Mouse (Mus musculus) layer of hippocampus, postnatal 25 days (tissue): ENCODE measurements around the gene Fgf11. TPM values are rescaled to one million over a fixed set of nuclear protein-coding genes. Genes with fewer than 3 reads are reported as not detected.

ENCODE experiments used
- DNase-seq, 2 experiments: peaks; one replicate each; pipeline ENCODE4 v3.0.0; 2022; ENCODE audit warnings: mixed read lengths in 2 of 2, low spot score in 1 of 2; ENCODE audit errors: extremely low spot score in 1 of 2
- total RNA-seq, 2 experiments: library from RNA; stranded (reverse); gene quantifications; 2 replicates each; pipeline ENCODE4 v1.2.3; 2021

Gene Fgf11
- 10 to 100 TPM; 28.3 to 33.3 TPM for total RNA-seq

DNA sequence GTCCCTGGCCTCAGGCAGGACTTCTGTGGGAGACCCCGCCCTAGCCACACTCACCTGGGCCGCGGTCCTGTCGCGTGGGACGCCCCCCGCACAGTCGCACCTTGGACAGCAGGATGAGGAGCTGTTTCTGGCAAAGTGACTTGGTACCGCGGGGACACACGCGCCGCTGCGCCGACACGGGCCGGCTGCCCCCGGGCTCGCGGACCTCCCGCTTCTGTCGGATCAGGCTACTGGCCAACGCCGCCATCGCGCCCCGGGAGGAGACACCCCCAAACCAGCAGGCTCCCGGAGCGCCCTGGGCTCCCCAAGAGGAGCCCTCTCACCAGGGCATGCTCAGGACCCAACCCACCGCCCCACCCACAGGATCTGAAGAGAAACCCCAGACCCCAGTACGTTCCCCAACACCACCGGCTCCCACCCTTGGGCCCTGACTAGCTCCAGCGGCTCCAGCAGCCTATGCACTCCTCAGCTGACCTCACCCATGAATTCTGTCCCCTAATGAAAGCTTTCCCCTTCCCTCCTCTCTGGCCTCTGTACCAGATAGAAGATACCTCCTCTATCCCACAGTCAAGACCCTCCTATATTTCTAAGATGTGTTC lies at the start of gene Fgf11:
Gene Fgf11 (minus strand): TSS at position 479 of the 599 bp plus-strand sequence.
- no peak for DNase-seq

DNA sequence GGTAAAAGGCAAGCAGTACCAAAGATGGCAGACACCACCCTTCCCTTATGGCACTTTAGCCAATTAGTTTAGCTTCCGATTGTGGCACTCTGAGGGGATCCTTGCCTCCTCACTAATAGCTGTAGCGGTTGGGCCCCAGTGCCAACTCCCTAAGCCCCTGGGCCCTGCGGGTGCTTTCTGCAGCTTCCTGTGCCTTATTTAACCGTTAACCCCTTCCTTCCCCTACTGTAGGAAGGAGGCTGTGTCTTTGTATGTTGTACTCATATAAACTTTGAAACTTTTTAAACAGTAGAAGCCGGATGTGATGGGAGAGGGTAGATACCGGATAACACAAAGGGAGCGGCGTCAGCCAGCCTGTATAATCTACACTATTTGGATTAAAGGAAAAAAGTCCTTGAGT lies 49.1 kb upstream of the Fgf11 start:
- DNase-seq, result no peak

DNA sequence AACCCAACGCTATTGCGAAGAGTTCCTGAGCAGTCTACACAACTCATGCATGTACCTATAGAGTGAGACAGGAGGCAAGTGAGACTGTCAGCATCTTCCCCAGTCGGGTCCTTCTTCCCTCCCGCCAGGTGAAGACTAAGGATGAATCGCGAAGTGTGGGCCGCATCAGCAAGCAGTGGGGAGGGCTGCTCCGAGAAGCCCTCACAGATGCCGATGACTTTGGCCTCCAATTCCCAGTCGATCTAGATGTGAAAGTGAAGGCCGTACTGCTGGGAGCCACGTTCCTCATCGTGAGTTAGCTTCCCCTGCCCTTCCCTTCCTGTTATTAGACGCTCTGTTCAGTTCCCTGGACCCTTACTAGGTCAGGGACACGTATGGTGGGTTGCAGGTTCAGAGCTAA lies 48.2 kb upstream of the Fgf11 start:
- DNase-seq, result no peak

GRCm38 (mm10) chr11:69849128-69849527 lies 47.5 kb upstream of the Fgf11 start:
- DNase-seq, result no peak

GRCm38 (mm10) chr11:69848021-69848420 lies 46.4 kb upstream of the Fgf11 start:
- DNase-seq, result no peak

DNA sequence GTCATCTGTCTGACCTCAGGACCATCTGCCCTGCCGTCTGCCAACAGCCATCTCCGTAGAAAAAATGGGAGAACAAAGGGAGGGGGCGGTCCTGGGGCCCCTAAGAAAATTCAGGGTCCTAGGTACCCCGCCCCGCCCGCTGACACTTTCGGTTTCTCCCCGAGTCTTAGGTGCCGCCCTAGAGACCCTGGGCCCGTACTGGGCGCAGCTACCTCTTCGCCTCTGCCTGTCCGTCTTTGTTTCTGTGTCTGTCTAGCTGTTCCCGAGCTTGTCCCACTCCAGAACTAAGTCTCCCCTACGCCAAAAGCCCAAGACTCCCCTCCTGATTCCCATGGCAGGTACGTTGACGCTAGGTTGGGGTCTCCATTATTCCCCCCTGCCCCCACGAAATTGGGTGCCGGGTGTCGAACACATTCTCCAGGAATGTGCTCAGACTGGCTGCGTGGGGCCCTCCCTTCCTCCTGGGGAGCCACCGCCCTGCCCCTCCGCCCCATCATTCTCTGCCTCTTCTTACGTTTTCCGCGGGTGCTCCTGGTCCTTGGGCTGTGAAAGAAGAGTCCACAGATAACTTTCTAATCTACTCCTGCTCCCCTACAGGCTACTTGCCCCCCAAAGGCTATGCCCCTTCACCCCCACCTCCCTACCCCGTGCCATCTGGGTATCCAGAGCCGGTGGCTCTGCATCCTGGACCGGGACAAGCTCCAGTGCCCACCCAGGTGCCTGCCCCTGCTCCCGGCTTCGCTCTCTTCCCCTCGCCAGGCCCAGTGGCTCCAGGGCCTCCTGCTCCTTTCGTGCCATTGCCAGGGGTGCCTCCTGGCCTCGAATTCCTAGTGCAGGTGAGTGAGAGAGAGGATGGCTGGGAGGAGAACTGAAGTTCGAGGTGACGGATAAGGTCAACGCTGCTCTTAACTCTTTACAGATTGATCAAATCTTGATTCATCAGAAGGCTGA lies 45.4 kb upstream of the Fgf11 start:
- DNase-seq, result no peak

DNA sequence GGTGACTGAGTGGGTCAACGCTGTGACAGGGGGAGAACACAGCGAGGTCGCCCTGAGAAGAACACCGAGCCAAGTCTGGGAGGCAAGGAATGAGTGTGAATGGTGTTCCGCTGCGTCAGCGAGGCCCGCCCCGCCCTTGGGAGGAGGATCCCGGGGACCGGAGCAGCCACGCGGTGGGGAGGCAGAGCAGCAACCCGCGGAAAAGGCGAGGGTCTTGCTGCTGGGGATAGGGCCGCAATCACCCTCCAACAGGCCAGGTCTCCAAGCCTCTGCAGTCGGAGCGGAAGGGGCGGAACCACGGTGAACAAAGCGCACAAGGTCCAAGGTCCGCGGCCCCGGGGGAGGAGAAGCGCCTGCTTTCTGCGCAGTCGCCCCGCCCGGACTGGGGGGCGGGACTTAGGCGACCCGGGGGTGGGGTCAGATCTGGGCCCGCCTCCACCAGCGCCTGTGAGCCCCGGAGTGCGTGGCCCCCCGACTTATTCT lies 44.6 kb upstream of the Fgf11 start, which contains the start of gene Plscr3:
Gene Plscr3 (plus strand): TSS at position 179 of the 483 bp plus-strand sequence.
- DNase-seq, result peak; percentile 71 to 84

DNA sequence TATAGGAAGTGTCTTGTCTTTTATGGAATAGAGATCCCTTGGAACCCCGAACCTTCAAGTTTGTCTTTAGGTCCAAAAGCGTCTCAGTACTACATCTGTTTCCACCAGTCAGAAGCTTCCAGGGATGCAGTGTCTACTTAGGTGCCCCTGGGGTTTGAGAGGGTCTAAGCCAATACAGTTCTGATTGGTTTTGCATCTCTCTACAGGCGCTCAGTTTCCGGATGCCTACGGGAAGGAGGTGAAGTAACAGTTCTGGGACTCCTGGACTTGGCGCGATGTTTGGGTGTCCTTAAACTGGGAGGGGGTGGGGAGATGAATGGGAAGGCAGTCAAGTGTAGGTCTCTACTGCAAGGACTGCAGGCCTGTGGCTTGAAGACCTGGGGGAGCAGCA lies 37.1 kb upstream of the Fgf11 start:
- DNase-seq, result no peak

DNA sequence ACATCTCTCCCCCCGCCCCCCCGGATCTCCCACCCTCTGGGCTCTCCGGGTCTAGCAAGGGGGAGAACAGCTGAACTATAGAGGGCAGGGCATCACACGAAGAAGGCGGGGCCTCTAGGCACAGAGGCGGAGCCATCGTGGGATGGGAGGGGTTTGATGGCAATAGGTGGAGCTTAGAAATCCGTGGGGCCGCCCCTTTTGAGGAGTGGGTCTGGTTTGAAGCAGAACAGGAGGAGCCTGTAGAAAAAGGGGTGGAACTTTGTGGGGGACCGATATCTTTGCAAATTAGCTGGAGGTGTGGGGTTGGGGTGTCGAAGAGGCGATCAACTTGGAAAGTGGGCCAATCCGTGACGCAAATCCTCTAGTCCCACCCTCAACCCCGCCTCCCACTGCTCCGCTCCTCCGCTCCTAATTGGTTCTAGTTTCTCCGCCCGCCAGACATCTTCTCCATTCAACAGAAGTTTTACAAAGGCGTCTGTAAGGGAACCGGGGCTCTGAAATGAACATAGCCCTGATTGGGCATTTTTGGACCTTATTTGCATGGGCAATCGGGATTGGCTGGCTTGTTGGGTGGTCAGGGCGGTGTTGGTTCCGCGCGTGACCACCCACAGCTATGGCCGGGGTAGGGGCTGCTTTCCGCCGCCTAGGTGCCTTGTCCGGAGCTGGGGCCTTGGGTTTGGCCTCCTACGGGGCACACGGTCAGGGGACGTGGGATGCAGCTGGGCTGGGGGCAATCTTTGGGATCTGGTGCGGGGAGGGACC lies 36.5 kb upstream of the Fgf11 start, which contains the start of gene Tmem256:
Gene Tmem256 (plus strand): TSS at position 563 of the 762 bp plus-strand sequence.
- DNase-seq, result peak; percentile 81 to 92

- peak in 1 of 2 experiments; percentile 55 for DNase-seq
Observed at GRCm38 (mm10) chr11:69837604-69837951, 35.9 kb upstream of the Fgf11 start, which contains the start of gene Nlgn2. TSS of gene Nlgn2 (minus strand) at chr11:69837784.

DNA sequence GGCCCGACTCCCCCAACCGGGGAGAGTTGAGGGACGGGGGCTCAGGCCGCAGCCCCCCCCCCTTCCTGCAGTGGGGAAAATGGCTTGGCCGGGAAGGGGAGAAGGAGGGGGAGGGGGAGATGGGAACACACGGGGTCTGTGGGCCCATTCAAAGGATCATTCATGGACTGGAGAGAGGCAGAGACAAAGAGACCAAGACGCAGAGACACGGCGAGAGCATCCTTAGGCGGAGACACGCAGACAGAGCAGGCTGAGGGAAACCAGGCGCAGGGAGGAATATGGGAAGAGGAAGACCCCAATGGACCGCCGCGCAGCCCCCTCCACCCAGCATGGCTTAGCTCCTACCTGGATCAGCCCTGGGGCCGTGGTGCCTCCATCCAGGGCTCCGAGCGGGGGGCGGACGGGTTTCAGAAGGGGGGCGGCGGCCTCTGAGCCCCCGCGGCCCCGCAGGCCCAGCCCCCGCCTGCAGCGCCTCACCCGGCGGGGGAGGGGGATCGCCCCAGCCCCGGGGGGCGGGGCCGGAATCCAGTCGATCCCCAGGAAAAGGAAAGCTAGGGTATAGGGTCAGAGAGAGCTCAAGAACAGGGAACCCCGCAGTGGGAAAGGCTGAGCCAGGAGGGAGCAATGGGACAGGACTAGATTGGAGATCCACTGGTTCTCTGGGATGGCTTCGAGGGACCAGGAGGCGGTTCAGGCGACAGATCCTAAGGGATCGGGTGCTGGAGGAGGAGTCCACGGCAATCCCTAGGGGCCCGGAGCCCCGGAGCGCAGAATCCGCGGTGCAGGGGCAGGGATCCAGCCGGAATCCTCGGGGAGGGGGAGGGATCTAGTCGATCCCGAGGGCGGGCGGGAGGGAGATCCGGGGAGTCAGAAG lies 35.3 kb upstream of the Fgf11 start:
- DNase-seq, result peak; percentile 36 to 53

- no peak for DNase-seq
Observed at GRCm38 (mm10) chr11:69835966-69836335, 34.3 kb upstream of the Fgf11 start.

- no peak for DNase-seq
Observed at GRCm38 (mm10) chr11:69835326-69835965, 33.8 kb upstream of the Fgf11 start.

DNA sequence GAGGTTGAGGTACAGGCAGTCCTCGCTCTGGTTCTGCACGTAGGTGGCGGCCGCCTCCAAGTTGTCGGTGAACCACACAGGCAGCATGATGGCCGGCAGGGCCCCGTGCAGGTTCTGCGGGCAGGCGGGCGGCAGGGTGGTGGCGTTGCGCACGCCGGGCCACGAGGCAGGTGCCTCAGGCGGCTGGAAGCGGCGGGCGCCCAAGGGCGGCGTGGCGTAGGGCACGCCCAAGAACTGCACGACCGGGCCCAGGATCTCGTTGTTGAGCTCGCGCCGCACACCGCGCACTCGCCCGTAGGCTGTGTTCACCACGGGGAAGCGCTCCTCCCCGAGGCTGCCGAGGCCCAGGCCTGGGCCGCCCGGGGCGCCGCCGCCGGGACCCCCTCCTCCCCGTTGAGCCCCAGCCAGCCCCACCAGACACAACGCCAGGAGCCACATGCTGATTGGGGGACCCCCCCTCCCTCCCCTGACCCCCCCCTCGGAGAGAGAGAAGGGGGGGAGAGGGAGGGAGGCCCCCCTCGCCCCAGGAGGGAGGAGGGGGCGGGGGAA lies 32.4 kb upstream of the Fgf11 start:
- DNase-seq, result no peak

- DNase-seq, result no peak
Observed at GRCm38 (mm10) chr11:69833554-69833953, 31.9 kb upstream of the Fgf11 start.

GRCm38 (mm10) chr11:69828832-69829231 lies 27.2 kb upstream of the Fgf11 start:
- DNase-seq, result no peak

DNA sequence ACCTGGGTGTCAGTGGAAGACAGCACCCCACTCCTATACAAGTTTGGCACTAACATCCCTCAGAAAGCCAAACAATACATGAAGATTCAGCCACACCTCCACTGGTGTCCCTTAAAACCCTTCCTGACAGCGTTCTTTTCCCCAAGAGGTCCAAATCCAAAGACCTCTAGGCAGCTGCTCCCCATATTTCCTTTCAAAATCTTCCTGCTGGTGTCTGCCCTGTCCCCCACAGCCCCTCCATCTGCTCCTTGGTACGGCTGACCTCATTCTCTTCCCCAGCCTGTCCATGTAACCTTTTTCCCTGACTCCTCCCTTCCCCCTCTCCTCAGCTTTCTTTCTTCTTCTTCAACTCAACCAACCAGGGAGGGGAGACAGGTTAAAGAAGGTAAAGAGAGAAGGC lies 21.8 kb upstream of the Fgf11 start:
- no peak for DNase-seq

DNA sequence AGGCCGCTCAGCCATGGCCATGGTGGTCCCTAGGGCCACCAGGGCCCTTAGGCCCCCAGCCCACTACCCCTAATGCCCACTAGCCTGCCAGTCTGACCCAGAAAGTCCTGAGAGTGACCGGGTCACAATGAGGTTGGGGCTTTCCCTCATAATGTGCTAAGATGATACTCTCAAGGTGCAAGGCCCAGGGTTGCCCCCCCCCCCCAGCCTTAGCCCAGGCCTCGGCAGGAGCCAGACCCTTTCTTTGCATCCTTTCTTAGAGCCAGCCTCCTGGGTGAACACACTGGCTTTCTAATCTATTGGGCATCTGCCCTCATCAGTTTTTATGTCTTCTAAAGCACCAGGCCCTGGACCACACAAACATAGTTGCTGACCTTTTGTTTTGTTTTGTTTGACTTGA lies 20.4 kb upstream of the Fgf11 start, which contains the start of gene Spem1:
Gene Spem1 (minus strand): TSS at position 101 of the 400 bp plus-strand sequence.
- DNase-seq, result no peak

GRCm38 (mm10) chr11:69818871-69819270 lies 17.2 kb upstream of the Fgf11 start:
- DNase-seq, result no peak
